Mouse (Mus musculus): ENCODE measurements around the gene Anks1b. TPM values are rescaled to one million over a fixed set of nuclear protein-coding genes. Genes with fewer than 3 reads are reported as not detected.

Anks1b gene
- polyA plus RNA-seq, 1 experiment from 2014 or later: 13.0 TPM

- Histone ChIP-seq H3K27ac (ENCODE audit: low read depth, low read length) (no peak overlapping the region), H3K9me3 (ENCODE audit: control insufficient read depth, low read length) (no peaks in the 10 kb centered on the region), H3K27me3 (ENCODE audit: control insufficient read depth, insufficient read depth, low read length) (no peaks in the 10 kb centered on the region), H3K4me3 (ENCODE audit: low read depth, low read length) (no peak overlapping the region), H3K4me2 (replicated peaks; ENCODE audit: low read depth, low read length) (no peak overlapping the region), H3K4me1 (replicated peaks; ENCODE audit: control insufficient read depth, insufficient read depth, low read length) (no peaks in the 10 kb centered on the region), H3K9ac (ENCODE audit: low read depth, low read length) (no peak overlapping the region), H3K36me3 (ENCODE audit: control insufficient read depth, insufficient read depth, low read length) (no peaks in the 10 kb centered on the region)
- WGBS: 79% methylated on average over 14 of the region's 14 CpGs
- DNase-seq (ENCODE audit: low spot score) (no peak), ATAC-seq (ENCODE audit: low FRiP score) (no peak)
Measured at GRCm38 (mm10) chr10:90942001-90942700, 1068.8 kb downstream of the Anks1b start.

- Histone ChIP-seq H3K9me3 (ENCODE audit: control insufficient read depth, low read length) (no peaks in the 10 kb centered on the region), H3K4me2 (replicated peaks; ENCODE audit: low read depth, low read length) (no peak overlapping the region), H3K27me3 (ENCODE audit: control insufficient read depth, insufficient read depth, low read length) (no peaks in the 10 kb centered on the region), H3K36me3 (ENCODE audit: control insufficient read depth, insufficient read depth, low read length) (no peaks in the 10 kb centered on the region), H3K4me3 (ENCODE audit: low read depth, low read length) (no peak overlapping the region), H3K4me1 (replicated peaks; ENCODE audit: control insufficient read depth, insufficient read depth, low read length) (no peaks in the 10 kb centered on the region), H3K27ac (ENCODE audit: low read depth, low read length) (no peak overlapping the region), H3K9ac (ENCODE audit: low read depth, low read length) (no peak overlapping the region)
- DNase-seq (ENCODE audit: low spot score) (no peak), ATAC-seq (ENCODE audit: low FRiP score) (no peak)
- WGBS: 95% methylated on average over 6 of the region's 6 CpGs
Measured at GRCm38 (mm10) chr10:90947043-90947442, 1073.7 kb downstream of the Anks1b start.

- no peak for ATAC-seq (ENCODE audit: low FRiP score)
Measured at GRCm38 (mm10) chr10:90947608-90948373, 1074.5 kb downstream of the Anks1b start.

DNA sequence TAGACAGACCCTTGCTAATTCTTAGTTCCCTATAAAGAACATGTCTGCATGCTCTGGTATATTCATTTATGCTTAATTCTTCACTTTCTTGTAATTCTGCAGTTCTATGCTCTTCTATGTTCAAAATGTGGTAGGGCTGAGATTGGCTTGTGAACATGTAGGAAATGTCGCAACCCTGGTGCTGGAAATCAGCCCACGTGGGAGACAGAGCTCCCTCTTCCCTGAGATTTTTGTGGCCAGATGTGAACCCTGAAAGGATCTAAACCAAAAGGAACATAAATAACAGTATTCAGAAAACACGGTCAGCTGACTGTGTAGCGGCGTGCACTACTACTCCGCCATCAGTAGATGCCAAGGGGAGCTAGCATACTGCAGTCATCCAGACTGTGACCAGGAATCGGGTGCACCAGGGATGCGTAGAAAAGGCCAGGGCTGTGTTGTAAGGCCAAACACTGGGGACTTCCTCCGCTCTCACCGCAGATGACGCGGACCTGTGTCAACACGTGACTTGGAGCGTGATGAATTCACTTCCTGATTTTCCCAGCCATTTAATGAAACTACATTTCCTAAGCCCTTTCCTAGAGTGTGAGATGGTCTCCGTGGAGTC lies 1079.9 kb downstream of the Anks1b start:
- Histone ChIP-seq H3K27ac (ENCODE audit: low read depth, low read length) (no peak overlapping the region), H3K4me1 (replicated peaks; ENCODE audit: control insufficient read depth, insufficient read depth, low read length) (no peaks in the 10 kb centered on the region), H3K27me3 (ENCODE audit: control insufficient read depth, insufficient read depth, low read length) (no peaks in the 10 kb centered on the region), H3K9me3 (ENCODE audit: control insufficient read depth, low read length) (no peaks in the 10 kb centered on the region), H3K4me3 (ENCODE audit: low read depth, low read length) (no peak overlapping the region), H3K4me2 (replicated peaks; ENCODE audit: low read depth, low read length) (no peak overlapping the region), H3K36me3 (ENCODE audit: control insufficient read depth, insufficient read depth, low read length) (no peaks in the 10 kb centered on the region), H3K9ac (ENCODE audit: low read depth, low read length) (no peak overlapping the region)
- 89% methylated on average over 15 of the region's 15 CpGs for WGBS
- ATAC-seq (ENCODE audit: low FRiP score) (no peak), DNase-seq (ENCODE audit: low spot score) (no peak)

More at GRCm38 (mm10) chr10:90947608-90948373, 1074.5 kb downstream of the Anks1b start:
- DNase-seq (ENCODE audit: low spot score): no peak
- Histone ChIP-seq H3K27me3 (ENCODE audit: control insufficient read depth, insufficient read depth, low read length) (no peaks in the 10 kb centered on the region), H3K9ac (ENCODE audit: low read depth, low read length) (no peak overlapping the region), H3K27ac (ENCODE audit: low read depth, low read length) (no peak overlapping the region), H3K4me1 (replicated peaks; ENCODE audit: control insufficient read depth, insufficient read depth, low read length) (no peaks in the 10 kb centered on the region), H3K9me3 (ENCODE audit: control insufficient read depth, low read length) (no peaks in the 10 kb centered on the region), H3K36me3 (ENCODE audit: control insufficient read depth, insufficient read depth, low read length) (no peaks in the 10 kb centered on the region), H3K4me3 (ENCODE audit: low read depth, low read length) (no peak overlapping the region), H3K4me2 (replicated peaks; ENCODE audit: low read depth, low read length) (no peak overlapping the region)
- 89% methylated on average over 18 of the region's 18 CpGs for WGBS

- no peak for DNase-seq (ENCODE audit: low spot score)
- H3K4me3 ChIP-seq (ENCODE audit: low read depth, low read length): no peak overlapping the region
- H3K4me1 ChIP-seq (replicated peaks; ENCODE audit: control insufficient read depth, insufficient read depth, low read length): no peaks in the 10 kb centered on the region
- no peak for ATAC-seq (ENCODE audit: low FRiP score)
- H3K36me3 ChIP-seq (ENCODE audit: control insufficient read depth, insufficient read depth, low read length): no peaks in the 10 kb centered on the region
- no peak overlapping the region for H3K27ac ChIP-seq (ENCODE audit: low read depth, low read length)
- WGBS: 91% methylated on average over 6 of the region's 6 CpGs
- no peaks in the 10 kb centered on the region for H3K27me3 ChIP-seq (ENCODE audit: control insufficient read depth, insufficient read depth, low read length)
- no peaks in the 10 kb centered on the region for H3K9me3 ChIP-seq (ENCODE audit: control insufficient read depth, low read length)
- no peak overlapping the region for H3K4me2 ChIP-seq (replicated peaks; ENCODE audit: low read depth, low read length)
- H3K9ac ChIP-seq (ENCODE audit: low read depth, low read length): no peak overlapping the region
Measured at GRCm38 (mm10) chr10:90953821-90954220, 1080.5 kb downstream of the Anks1b start.

GRCm38 (mm10) chr10:90960374-90960773 lies 1087.1 kb downstream of the Anks1b start:
- no peak overlapping the region for H3K9ac ChIP-seq (ENCODE audit: low read depth, low read length)
- no peaks in the 10 kb centered on the region for H3K4me1 ChIP-seq (replicated peaks; ENCODE audit: control insufficient read depth, insufficient read depth, low read length)
- ATAC-seq (ENCODE audit: low FRiP score) (no peak), DNase-seq (ENCODE audit: low spot score) (no peak)
- H3K4me2 ChIP-seq (replicated peaks; ENCODE audit: low read depth, low read length): no peak overlapping the region
- no peaks in the 10 kb centered on the region for H3K9me3 ChIP-seq (ENCODE audit: control insufficient read depth, low read length)
- no peak overlapping the region for H3K4me3 ChIP-seq (ENCODE audit: low read depth, low read length)
- no peaks in the 10 kb centered on the region for H3K27me3 ChIP-seq (ENCODE audit: control insufficient read depth, insufficient read depth, low read length)
- H3K36me3 ChIP-seq (ENCODE audit: control insufficient read depth, insufficient read depth, low read length): no peaks in the 10 kb centered on the region
- WGBS: 85% methylated on average over 7 of the region's 7 CpGs
- no peak overlapping the region for H3K27ac ChIP-seq (ENCODE audit: low read depth, low read length)

DNA sequence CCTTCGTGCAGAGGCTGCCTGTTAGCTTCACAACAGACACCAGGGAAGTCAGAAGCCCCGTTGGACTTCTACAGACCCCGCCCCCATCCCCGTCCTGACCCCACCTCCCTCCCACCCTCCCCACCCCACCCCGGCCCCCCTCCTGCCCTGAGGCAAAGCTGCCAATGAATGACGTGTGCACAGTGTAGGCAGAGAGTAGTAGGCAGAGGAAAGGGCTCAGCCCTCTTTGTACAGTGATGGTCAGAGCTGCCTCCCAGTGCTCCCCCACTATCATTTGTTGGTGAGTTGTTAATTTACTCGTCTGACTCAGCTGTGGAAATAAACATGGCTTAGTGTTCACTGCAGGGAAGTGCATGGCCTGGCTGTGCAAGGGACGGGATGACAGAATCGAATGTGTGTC lies 1091.2 kb downstream of the Anks1b start:
- Histone ChIP-seq H3K4me1 (replicated peaks; ENCODE audit: control insufficient read depth, insufficient read depth, low read length) (0 out of 2 replicates have a peak, but pooled peaks cover 3% of the 10 kb centered on the region), H3K9me3 (ENCODE audit: control insufficient read depth, low read length) (no peaks in the 10 kb centered on the region), H3K27ac (ENCODE audit: low read depth, low read length) (no peak overlapping the region), H3K27me3 (ENCODE audit: control insufficient read depth, insufficient read depth, low read length) (peaks cover 15% of the 10 kb centered on the region), H3K4me3 (ENCODE audit: low read depth, low read length) (no peak overlapping the region), H3K9ac (ENCODE audit: low read depth, low read length) (no peak overlapping the region), H3K36me3 (ENCODE audit: control insufficient read depth, insufficient read depth, low read length) (no peaks in the 10 kb centered on the region), H3K4me2 (replicated peaks; ENCODE audit: low read depth, low read length) (no peak overlapping the region)
- DNase-seq (ENCODE audit: low spot score): no peak
- ATAC-seq (ENCODE audit: low FRiP score): no peak
- WGBS: 26% methylated on average over 9 of the region's 9 CpGs

- H3K27me3 ChIP-seq (ENCODE audit: control insufficient read depth, insufficient read depth, low read length): peaks cover 19% of the 10 kb centered on the region
- H3K27ac ChIP-seq (ENCODE audit: low read depth, low read length): no peak overlapping the region
- WGBS: 54% methylated on average over 14 of the region's 14 CpGs
- ATAC-seq (ENCODE audit: low FRiP score) (no peak), DNase-seq (ENCODE audit: low spot score) (no peak)
- H3K4me1 ChIP-seq (replicated peaks; ENCODE audit: control insufficient read depth, insufficient read depth, low read length): 0 out of 2 replicates have a peak, but pooled peaks cover 4% of the 10 kb centered on the region
- H3K9me3 ChIP-seq (ENCODE audit: control insufficient read depth, low read length): no peaks in the 10 kb centered on the region
- H3K4me3 ChIP-seq (ENCODE audit: low read depth, low read length): no peak overlapping the region
- H3K9ac ChIP-seq (ENCODE audit: low read depth, low read length): no peak overlapping the region
- no peak overlapping the region for H3K4me2 ChIP-seq (replicated peaks; ENCODE audit: low read depth, low read length)
- no peaks in the 10 kb centered on the region for H3K36me3 ChIP-seq (ENCODE audit: control insufficient read depth, insufficient read depth, low read length)
Measured at GRCm38 (mm10) chr10:90965671-90966315, 1092.5 kb downstream of the Anks1b start.
